Mouse (Mus musculus) neural tube, embryonic 14.5 days (tissue): ENCODE measurements around the gene BC037034. TPM values are rescaled to one million over a fixed set of nuclear protein-coding genes. Genes with fewer than 3 reads are reported as not detected.

Experiments used
- ATAC-seq: fragments of 200-750 bp; cut with Nextera tagmentation; 2 replicates; pipeline ENCODE4 v1.8.0; 2017; ENCODE audit warnings: low read depth, mild to moderate bottlenecking, moderate TSS enrichment, moderate library complexity
- H3K27ac ChIP-seq: fragments of 300-500 bp; sonication (generic); 2 replicates; pipeline ENCODE4 v1.5.1; 2014; ENCODE audit warnings: low read depth, mild to moderate bottlenecking, control low read depth, low read length, moderate library complexity, mixed read lengths
- H3K27me3 ChIP-seq: fragments of 300-500 bp; sonication (generic); 2 replicates; pipeline ENCODE4 v1.6.1; 2014; ENCODE audit warnings: low read length; ENCODE audit not compliant: control insufficient read depth, insufficient read depth
- H3K36me3 ChIP-seq: fragments of 300-500 bp; sonication (generic); 2 replicates; pipeline ENCODE4 v1.6.1; 2014; ENCODE audit warnings: low read length, mixed read lengths; ENCODE audit not compliant: control insufficient read depth, insufficient read depth
- H3K4me1 ChIP-seq: fragments of 300-500 bp; sonication (generic); 2 replicates; pipeline ENCODE4 v1.6.1; 2014; ENCODE audit warnings: low read length; ENCODE audit not compliant: control insufficient read depth, insufficient read depth
- H3K4me2 ChIP-seq: fragments of 300-500 bp; sonication (generic); 2 replicates; pipeline ENCODE4 v1.6.1; 2014; ENCODE audit warnings: mild to moderate bottlenecking, low read depth, low read length, control low read depth
- H3K4me3 ChIP-seq: fragments of 300-500 bp; sonication (generic); 2 replicates; pipeline ENCODE4 v1.5.1; 2014; ENCODE audit warnings: low read depth, low read length, control low read depth, mixed read lengths
- H3K9ac ChIP-seq: fragments of 300-500 bp; sonication (generic); replicated peaks from 2 replicates; pipeline ENCODE4 v1.6.1; 2014; ENCODE audit warnings: low read depth, mild to moderate bottlenecking, control low read depth, low read length, mixed read lengths
- H3K9me3 ChIP-seq: fragments of 300-500 bp; sonication (generic); 2 replicates; pipeline ENCODE4 v1.6.1; 2016; ENCODE audit warnings: low read length; ENCODE audit not compliant: control insufficient read depth
- WGBS: fragments of 180-500 bp; shearing (Covaris S2); extraction: QIAGEN DNeasy Blood & Tissue Kit; methylation state at CpG from one replicate; pipeline ENCODE4 v1.1.7; 2014; 5-methylcytosine and 5-hydroxymethylcytosine counted together
- polyA plus RNA-seq: library from polyadenylated mRNA; unstranded; fragments of >200 nt; fragmentation: Nextera tagmentation; extraction: Ambion mirVana; gene quantifications from 2 replicates; pipeline ENCODE4 v1.2.1, GENCODE M21; 2014

BC037034 gene
- polyA plus RNA-seq, 1 experiment from 2014 or later: 16.5 TPM

DNA sequence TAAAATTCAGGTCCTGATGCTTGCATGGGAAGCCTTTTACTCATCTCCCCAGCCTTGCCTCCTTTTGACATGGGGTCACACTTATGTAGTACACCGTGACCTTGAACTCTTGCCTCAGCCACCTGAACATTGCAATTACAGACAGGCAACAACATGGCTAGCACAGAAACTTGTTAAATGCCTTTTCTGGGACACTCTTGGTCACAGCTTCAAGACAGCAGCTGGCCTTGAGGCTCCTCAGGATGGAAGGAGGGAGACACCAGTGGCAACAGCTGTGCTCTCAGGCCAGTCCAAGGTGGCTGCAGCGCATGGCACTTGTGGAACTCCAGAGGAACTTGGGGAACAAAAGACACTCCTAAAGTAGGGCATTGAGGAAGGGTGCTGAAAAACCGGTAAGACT, 3.3 kb upstream of the BC037034 start:
- Histone ChIP-seq H3K4me3 (no peak overlapping the region), H3K27ac (no peak overlapping the region), H3K9ac (no peak overlapping the region), H3K9me3 (no peaks in the 10 kb centered on the region), H3K4me2 (no peak overlapping the region), H3K27me3 (no peaks in the 10 kb centered on the region; the same call in 1 of the 2 replicates), H3K4me1 (peaks cover 19% of the 10 kb centered on the region), H3K36me3 (peaks cover under 1% of the 10 kb centered on the region; the same call in 1 of the 2 replicates)
- ATAC-seq: no peak
- 93% methylated on average over 3 of the region's 3 CpGs for WGBS

DNA sequence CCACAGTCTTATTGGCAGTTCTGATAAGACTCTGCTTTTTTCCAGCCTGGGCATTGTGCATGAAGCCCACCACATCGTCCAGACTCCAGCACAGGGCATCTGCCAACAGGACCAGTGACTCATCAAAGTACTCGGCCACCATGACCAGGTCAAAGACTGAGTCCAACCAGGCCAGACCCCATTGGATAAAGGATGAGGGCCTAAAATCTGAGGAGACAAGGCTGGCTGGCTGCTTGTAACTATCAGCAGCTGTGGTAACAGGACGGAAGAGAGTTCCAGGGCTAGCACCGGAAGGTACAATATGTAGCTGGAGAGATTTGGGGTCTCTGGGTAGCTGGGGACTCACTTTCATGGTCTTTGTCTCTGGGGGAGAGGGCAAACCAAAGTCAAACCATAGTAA, 1.9 kb upstream of the BC037034 start:
- peaks cover 19% of the 10 kb centered on the region for H3K4me1 ChIP-seq
- H3K27me3 ChIP-seq: no peaks in the 10 kb centered on the region; the same call in 1 of the 2 replicates
- 94% methylated on average over 4 of the region's 4 CpGs for WGBS
- H3K9me3 ChIP-seq: no peaks in the 10 kb centered on the region
- no peak overlapping the region for H3K27ac ChIP-seq
- peaks cover 12% of the 10 kb centered on the region for H3K36me3 ChIP-seq
- no peak overlapping the region for H3K9ac ChIP-seq
- no peak for ATAC-seq
- no peak overlapping the region for H3K4me3 ChIP-seq
- no peak overlapping the region for H3K4me2 ChIP-seq

GRCm38 (mm10) chr5:138264207-138264578, 360 bp upstream of the BC037034 start:
- Histone ChIP-seq H3K4me2 (peak overlapping the region; percentile 98), H3K9ac (peak overlapping the region; percentile 89), H3K36me3 (peaks cover 27% of the 10 kb centered on the region), H3K27me3 (no peaks in the 10 kb centered on the region; the same call in 1 of the 2 replicates), H3K27ac (peak overlapping the region; percentile 70), H3K9me3 (no peaks in the 10 kb centered on the region), H3K4me3 (peak overlapping the region; percentile 96), H3K4me1 (peaks cover 19% of the 10 kb centered on the region)
- no peak for ATAC-seq
- 11% methylated on average over 6 of the region's 6 CpGs for WGBS

GRCm38 (mm10) chr5:138262582-138263240, 1.1 kb downstream of the BC037034 start:
- Histone ChIP-seq H3K4me3 (peak overlapping the region; percentile 96), H3K9ac (peak overlapping the region; percentile 89), H3K36me3 (peaks cover 29% of the 10 kb centered on the region), H3K4me1 (peaks cover 19% of the 10 kb centered on the region), H3K9me3 (no peaks in the 10 kb centered on the region), H3K27me3 (no peaks in the 10 kb centered on the region; the same call in 1 of the 2 replicates), H3K4me2 (peak overlapping the region; percentile 98), H3K27ac (no peak overlapping the region)
- no peak for ATAC-seq
- WGBS: 72% methylated on average over 18 of the region's 18 CpGs

GRCm38 (mm10) chr5:138262001-138262400, 1.8 kb downstream of the BC037034 start:
- Histone ChIP-seq H3K4me1 (peaks cover 19% of the 10 kb centered on the region), H3K36me3 (peaks cover 29% of the 10 kb centered on the region), H3K4me2 (no peak overlapping the region; the same call in 1 of the 2 replicates), H3K9ac (no peak overlapping the region), H3K9me3 (no peaks in the 10 kb centered on the region), H3K27ac (no peak overlapping the region), H3K4me3 (no peak overlapping the region), H3K27me3 (no peaks in the 10 kb centered on the region; the same call in 1 of the 2 replicates)
- no peak for ATAC-seq
- 85% methylated on average over 4 of the region's 4 CpGs for WGBS

DNA sequence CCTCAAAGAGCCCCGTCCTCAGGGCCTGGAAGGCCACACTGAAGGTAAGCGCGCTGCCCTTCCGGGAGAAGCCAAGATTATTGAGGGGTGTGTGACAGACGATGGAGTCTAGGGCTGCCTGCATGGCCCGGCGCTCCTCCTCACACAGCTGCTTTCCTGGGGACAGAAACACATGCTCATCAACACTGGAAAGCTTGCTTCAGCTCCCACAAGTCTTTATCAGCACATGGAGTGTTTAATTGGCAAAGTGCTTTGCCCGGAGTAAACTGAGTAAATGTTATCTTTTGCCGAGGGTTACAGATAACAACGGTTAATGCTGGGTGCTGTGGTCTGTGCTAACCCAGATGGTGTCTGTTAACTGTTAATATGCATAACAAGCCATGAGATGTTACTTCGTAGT, 3.0 kb downstream of the BC037034 start:
- peaks cover 29% of the 10 kb centered on the region for H3K36me3 ChIP-seq
- H3K27me3 ChIP-seq: no peaks in the 10 kb centered on the region; the same call in 1 of the 2 replicates
- peaks cover 23% of the 10 kb centered on the region for H3K4me1 ChIP-seq
- no peak overlapping the region for H3K4me2 ChIP-seq
- H3K9me3 ChIP-seq: no peaks in the 10 kb centered on the region
- H3K4me3 ChIP-seq: no peak overlapping the region
- ATAC-seq: no peak
- 96% methylated on average over 11 of the region's 11 CpGs for WGBS
- no peak overlapping the region for H3K9ac ChIP-seq
- H3K27ac ChIP-seq: no peak overlapping the region

DNA sequence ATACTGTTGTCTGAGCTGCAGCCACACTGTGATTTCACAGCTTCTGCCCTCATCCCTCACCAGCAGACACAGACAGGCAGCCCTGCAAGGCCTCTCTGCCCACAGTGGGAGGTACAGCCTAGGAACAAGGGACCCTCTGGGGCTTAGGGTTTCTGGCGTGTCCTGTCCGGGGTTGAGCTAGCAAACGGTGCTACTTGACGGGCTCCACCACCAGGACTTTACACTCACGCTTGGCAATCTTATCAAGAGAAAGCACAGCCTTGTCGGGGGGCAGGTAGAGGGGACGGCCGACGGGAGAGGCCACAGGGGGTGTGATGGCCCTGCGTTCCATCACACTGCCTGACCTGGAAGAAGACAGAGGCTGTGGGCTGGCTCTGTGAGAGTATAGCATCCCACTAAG, 3.8 kb downstream of the BC037034 start:
- no peak overlapping the region for H3K4me2 ChIP-seq
- peaks cover 29% of the 10 kb centered on the region for H3K36me3 ChIP-seq
- ATAC-seq: no peak
- WGBS: 82% methylated on average over 10 of the region's 10 CpGs
- H3K9ac ChIP-seq: no peak overlapping the region
- H3K9me3 ChIP-seq: no peaks in the 10 kb centered on the region
- no peak overlapping the region for H3K4me3 ChIP-seq
- H3K27me3 ChIP-seq: no peaks in the 10 kb centered on the region; the same call in 1 of the 2 replicates
- H3K4me1 ChIP-seq: peaks cover 23% of the 10 kb centered on the region
- no peak overlapping the region for H3K27ac ChIP-seq

DNA sequence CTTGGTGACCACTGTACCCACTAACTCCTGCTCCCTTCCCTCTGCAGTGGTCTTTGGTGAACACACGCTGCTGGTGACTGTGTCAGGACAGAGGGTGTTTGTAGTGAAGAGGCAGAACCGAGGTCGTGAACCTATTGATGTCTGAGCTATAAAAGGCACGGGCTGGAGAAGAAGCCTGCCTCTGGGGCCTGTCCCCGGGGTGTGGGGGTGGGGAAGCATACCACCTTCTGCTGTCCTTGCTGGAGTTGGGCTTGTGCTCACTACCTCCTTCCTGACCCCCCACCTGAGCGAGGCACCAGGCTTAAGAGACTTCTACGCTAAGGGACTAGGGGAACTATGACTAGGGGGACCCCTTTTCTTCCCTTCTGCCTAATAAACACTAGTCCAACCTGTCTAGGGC, 4.8 kb downstream of the BC037034 start:
- WGBS: 39% methylated on average over 7 of the region's 7 CpGs
- H3K4me2 ChIP-seq: no peak overlapping the region
- no peak overlapping the region for H3K9ac ChIP-seq
- H3K27ac ChIP-seq: no peak overlapping the region
- no peak for ATAC-seq
- no peak overlapping the region for H3K4me3 ChIP-seq
- H3K27me3 ChIP-seq: no peaks in the 10 kb centered on the region; the same call in 1 of the 2 replicates
- peaks cover 29% of the 10 kb centered on the region for H3K36me3 ChIP-seq
- peaks cover 18% of the 10 kb centered on the region for H3K4me1 ChIP-seq
- no peaks in the 10 kb centered on the region for H3K9me3 ChIP-seq

DNA sequence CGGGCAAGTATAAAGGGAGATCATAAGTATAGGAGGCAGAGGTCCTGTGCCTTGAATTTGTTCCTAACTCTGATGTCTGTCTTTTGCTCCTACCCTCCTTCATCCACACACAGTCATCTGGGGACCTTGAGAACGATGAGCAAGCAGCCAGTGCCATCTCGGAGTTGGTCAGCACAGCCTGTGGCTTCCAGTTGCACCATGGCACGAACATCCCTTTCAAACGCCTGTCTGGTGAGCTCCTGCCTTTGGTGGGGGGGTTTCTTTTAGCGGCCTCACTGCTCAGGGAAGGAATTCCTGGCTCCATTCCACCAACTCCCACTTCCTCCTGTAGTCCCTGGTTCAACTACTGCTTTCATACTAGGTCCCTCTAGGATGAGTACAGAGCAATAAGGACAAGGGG, 5.3 kb downstream of the BC037034 start:
- peaks cover 29% of the 10 kb centered on the region for H3K36me3 ChIP-seq
- no peaks in the 10 kb centered on the region for H3K9me3 ChIP-seq
- WGBS: 87% methylated on average over 6 of the region's 6 CpGs
- H3K9ac ChIP-seq: no peak overlapping the region
- H3K4me1 ChIP-seq: peaks cover 18% of the 10 kb centered on the region
- no peak overlapping the region for H3K4me3 ChIP-seq
- no peak for ATAC-seq
- no peak overlapping the region for H3K27ac ChIP-seq
- H3K27me3 ChIP-seq: no peaks in the 10 kb centered on the region; the same call in 1 of the 2 replicates
- no peak overlapping the region for H3K4me2 ChIP-seq
